Mouse (Mus musculus) R1 (cell line): Measurements from ENCODE around the gene Gart.

ENCODE experiments used
- DNase-seq: peaks from one replicate; pipeline ENCODE4 v3.0.0-alpha.2; 2018; ENCODE audit warnings: low read depth, low spot score

Gene Gart

GRCm38 (mm10) chr16:91609501-91610245 lies 37.1 kb downstream of the Gart start:
- no peak for DNase-seq

GRCm38 (mm10) chr16:91606958-91607357 lies 39.8 kb downstream of the Gart start:
- no peak for DNase-seq

GRCm38 (mm10) chr16:91605156-91605555 lies 41.6 kb downstream of the Gart start:
- no peak for DNase-seq

- no peak for DNase-seq
These were observed 45.1 kb downstream of the Gart start for GRCm38 (mm10) chr16:91601693-91602092.

DNA sequence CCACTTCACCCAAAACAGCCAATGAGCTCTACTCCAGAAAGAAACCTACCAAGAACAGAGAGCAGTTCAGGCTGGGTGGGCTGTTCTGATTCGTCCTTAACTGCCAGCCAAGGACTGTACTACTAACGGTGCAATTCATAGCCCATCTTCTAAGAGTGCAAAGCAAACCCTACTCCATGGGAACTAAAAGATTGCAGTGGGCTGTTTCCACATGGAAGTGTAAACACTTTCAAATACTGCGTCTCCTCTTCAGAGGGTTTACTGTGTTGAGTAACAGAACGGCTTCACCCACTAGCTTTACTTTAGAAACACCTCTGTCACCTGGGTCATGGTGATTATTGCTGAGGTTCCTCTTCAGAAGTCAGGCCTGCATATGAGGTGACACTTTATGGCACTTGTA lies 45.7 kb downstream of the Gart start:
- DNase-seq, result no peak

GRCm38 (mm10) chr16:91599242-91599641 lies 47.5 kb downstream of the Gart start:
- DNase-seq, result no peak

DNA sequence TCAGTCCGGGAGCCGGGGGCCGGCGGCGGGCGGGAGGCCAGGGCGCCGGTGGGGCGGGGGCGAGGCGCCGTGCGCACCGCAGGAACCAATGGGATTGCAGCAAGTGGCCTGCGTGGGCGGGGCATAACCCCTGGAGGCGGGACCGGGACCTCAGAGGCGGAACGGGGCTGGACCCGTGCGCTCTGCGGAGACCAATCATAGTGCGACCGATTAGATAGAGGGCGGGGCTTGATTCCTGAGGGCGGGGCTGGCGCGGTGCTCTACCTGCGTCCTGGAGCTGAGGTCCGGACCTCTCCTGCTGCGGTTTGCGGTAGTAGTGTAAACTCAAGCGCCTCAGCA lies 49.1 kb downstream of the Gart start, which contains the start of gene Tmem50b:
Gene Tmem50b, minus strand, starts transcription at position 129 of the 339 bp plus-strand sequence.
- DNase-seq, result peak; percentile 96

DNA sequence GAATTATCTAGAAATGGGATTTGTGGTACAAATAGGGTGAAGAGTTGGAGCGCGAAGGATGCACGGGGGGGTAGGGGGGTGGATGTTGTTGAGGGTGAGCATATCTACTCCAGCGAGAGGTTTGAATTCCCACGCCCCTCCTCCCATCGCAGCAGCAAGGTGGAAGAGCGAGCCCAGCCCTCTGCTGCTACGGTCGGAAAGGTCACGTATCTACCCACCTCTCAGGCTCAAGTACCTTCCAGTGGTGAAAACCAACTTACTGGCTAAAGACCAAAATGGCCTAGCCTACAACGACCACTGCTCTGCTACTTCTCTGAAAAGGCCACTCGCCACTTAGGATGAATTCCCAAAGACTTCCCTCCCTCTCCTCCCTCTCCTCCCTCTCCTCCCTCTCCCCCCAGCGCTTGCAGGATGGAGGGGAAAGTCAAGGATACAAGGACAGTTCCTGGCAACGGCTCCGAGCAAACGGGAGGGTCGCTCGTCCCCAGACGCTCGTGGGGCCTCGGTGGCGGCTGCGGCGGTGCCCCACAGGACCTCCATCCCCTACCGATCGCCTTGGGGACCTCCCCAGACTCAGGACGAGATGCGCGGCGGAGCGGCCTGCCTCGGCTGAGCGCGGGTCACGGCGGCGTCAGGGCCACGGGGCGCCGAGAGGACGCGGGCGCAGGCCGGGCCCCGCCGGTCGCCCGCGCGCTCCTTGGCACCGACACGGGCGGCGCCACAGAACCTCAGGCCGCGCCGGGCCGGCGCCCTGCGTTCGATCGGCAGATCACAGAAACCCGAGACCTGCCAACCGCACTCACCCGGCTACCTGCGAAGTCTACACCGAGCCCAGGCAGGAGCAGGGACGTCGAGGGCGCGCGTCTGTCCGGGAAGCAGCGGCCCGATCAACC lies 49.7 kb downstream of the Gart start:
- peak; percentile 60 for DNase-seq

DNA sequence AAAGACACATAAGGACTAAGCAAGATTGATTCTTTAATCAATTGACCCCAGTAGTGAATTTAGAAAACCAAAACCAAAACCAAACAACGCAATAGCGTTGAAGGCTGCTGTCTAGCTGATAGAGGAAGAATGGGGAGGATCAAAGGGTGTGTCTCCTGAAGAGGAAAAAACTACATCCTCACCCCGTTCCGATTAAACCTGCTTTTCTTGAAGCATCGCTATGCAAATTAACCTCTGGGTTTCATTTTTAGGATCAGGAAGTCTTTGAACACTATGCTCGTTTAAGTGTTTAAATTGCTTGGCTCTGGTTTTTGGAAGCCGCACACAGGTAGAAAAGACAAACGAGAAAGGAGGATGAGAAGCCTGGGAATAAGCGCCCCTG lies 50.4 kb downstream of the Gart start:
- no peak for DNase-seq

DNA sequence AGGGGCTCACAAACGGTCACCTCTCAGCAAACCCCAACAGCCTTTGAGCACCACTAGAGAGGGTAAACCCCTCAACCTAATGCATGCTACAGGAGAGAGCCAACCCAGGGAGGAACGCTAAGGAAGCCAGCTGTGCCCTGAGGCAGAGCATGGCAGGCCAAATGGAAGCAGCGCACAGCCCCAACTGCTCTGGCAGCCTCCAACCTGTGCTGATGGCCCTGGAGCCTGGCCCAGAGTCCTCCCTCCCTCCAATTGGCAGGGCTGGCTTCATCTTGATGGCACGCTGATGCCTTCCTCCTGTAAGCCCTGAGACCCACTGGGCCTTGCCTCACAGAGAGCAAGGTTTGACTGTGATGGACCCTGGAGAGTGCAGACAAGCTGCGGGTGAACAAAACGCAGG lies 51.7 kb downstream of the Gart start:
- DNase-seq, result no peak

DNA sequence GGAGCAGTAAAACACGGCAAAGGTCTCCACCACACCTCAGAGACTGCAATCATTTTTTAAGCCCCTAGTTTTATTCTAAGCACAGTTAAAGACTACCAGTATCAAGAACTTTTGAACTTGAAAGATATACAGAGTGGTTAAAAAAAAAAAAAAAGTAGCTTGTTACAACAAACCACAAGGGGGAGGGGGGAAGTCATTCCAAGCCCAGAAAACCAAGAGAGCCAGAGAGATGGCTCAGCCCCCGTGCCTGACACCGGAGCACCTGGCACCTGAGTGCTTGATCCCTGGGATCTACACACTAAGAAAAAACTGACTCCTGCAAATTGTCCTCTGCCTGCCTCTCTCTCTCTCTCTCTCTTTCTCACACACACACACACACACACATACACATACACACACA lies 53.5 kb downstream of the Gart start:
- DNase-seq, result no peak

- no peak for DNase-seq
These were observed 54.6 kb downstream of the Gart start for GRCm38 (mm10) chr16:91592162-91592561.

DNA sequence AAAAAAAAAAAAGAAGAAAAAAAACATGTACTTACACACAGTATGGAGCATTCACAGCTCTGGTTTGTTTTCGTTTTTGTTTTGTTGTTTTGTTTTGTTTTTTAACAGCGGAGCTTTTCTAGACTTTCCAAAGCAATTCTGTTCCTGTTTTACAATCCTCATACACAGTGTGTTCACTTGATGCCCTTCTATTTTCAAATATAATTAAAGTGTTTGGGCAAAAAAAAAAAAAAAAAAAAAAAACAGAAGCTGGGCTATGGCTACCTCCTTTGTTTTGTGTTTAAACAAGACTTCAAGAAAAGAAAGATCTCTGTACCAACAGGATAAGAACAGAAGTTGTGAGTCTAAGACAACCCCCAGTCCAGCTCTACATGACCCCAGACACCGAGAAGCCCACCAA lies 58.0 kb downstream of the Gart start:
- DNase-seq, result no peak

DNA sequence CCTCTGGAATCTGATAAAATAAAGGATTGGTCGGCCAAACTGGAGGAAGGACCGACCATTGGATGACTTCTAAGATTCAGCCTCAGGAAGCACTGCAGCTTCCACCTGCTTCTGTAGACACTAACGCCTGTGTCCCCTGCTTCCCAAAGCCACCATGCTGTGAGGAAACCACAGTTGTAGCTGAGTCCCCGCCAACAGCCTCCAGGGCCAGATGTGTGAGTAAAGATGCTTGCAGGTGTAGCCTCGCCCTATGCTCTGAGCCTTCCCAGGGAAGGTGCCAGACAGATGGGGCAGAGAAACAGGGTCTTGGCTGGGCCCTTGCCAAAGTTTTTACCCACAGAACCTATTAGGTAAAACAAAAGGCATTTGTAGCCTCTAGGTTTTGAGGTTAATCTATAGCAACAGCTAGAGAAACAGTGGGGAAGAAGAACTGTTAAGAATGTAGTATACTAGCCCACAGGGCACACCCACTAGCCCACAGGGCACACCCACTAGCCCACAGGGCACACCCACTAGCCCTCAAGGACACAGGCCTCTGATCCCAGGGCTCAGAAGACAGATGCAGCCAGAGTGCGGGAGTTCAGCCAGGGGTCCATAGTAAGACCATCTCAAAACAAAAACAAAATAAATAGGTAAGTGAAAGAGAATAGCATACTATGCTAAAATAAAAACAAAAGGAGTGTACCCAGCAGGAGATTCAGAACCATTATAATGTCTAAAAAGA lies 58.9 kb downstream of the Gart start:
- peak; percentile 65 for DNase-seq

DNA sequence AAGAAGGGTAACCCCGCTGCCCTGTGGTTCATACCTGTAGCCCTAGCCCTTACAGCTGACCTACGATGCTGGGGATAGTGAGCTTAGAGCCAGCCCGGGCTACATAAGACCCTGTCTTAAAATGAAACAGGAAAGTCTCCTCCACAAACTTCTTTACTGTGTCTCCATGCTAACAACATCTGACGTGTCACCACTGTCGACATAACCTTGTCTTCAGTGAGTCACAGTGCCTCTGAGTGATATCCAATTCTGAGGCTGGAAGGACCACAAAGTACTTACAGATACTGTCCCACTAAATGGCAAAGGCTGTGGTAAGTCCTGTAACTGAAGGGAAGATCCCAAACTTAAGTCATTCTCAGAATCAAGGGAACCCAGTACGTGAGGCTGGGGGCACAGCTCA lies 60.5 kb downstream of the Gart start:
- DNase-seq, result no peak

- DNase-seq, result no peak
These were observed 61.1 kb downstream of the Gart start for GRCm38 (mm10) chr16:91585617-91586016.

- DNase-seq, result peak; percentile 63
These were observed 64.4 kb downstream of the Gart start for GRCm38 (mm10) chr16:91582307-91582706.

DNA sequence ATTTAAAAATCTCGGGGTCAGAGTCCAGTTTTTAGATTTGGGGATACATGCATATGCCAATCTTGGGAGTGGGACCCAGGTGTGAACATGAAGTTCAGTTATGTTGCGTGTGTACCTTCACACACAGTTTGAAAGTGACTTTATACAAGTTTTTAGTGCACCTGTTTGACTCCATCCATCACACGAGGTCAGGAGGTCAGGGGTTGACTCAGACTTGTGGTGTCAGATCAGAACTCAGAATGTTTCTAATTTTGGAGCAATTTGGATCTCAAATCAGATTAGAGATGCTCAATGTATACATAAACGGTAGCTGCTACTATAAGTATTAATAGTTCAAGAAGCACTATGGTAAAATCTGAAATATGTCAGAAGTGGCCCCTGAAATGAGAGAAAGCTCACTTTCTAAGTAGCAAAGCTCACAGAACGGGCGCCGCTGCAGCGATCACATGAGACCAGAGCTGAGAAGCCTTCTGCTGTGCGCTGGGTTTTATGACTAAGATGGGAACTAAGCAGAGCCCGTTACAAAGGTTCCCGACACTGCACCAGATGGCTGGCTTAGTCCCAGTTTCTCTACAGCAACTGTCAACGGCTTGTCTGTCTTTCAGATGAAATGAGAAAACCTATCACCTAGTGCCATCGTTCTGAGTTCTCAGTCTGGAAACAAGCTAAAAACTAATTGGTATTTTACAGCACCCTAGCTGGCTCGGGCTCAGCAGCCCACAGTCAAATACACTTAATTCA lies 67.6 kb downstream of the Gart start:
- DNase-seq, result no peak

DNA sequence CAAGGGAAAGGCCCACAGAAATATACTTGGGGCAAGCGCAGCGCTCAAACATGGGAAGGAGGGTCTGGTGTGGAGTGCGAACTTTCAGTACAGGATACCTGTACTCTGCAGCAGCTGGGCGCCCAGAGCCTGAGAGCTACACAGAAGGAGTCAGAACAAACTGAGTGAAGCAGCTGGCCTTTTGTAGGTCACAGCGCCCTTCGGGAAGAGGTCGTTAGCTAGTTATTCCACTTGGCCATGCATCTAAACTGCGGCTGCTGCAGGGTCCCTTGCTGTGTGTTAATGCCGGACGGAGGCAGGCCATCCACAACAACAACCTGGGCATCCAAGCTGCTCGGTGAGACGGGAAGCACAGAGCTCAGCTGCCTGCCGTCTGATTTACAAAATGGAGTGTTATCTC lies 71.6 kb downstream of the Gart start:
- DNase-seq, result no peak
